Mouse (Mus musculus): ENCODE results near the gene Muc4. TPM values are rescaled to one million over a fixed set of nuclear protein-coding genes. Genes with fewer than 3 reads are reported as not detected.
A peak's percentile ranks its signal among the peaks of the same experiment; 100 is the strongest.

Muc4 gene
- total and polyA plus RNA-seq, 2 experiments from 2014 or later, result not detected

- H3K27me3 ChIP-seq (ENCODE audit: insufficient read depth, low read length), result no peaks in the 10 kb centered on the region
- H3K4me2 ChIP-seq (ENCODE audit: low read depth, low read length, poor library complexity, severe bottlenecking), result no peak overlapping the region
- no peaks in the 10 kb centered on the region for H3K4me1 ChIP-seq (ENCODE audit: insufficient read depth, low read length)
- H3K36me3 ChIP-seq (ENCODE audit: insufficient read depth, low read length), result no peaks in the 10 kb centered on the region
- peak; percentile 36 for TF ChIP-seq CTCF (IDR thresholded peaks at IDR 0.05)
- H3K4me3 ChIP-seq (ENCODE audit: low read depth, low read length), result no peak overlapping the region
- DNase-seq (ENCODE audit: low spot score) (no peak), ATAC-seq (ENCODE audit: low FRiP score) (no peak)
- no peaks in the 10 kb centered on the region for H3K9me3 ChIP-seq (ENCODE audit: low read length)
- 87% methylated on average over 22 of the region's 22 CpGs for WGBS
- no peak overlapping the region for H3K9ac ChIP-seq (replicated peaks; ENCODE audit: low read length, poor library complexity, severe bottlenecking)
- no peak overlapping the region for H3K27ac ChIP-seq (ENCODE audit: low read depth, low read length)
Measured at GRCm38 (mm10) chr16:32697665-32698446, 37.8 kb upstream of the Muc4 start.

DNA sequence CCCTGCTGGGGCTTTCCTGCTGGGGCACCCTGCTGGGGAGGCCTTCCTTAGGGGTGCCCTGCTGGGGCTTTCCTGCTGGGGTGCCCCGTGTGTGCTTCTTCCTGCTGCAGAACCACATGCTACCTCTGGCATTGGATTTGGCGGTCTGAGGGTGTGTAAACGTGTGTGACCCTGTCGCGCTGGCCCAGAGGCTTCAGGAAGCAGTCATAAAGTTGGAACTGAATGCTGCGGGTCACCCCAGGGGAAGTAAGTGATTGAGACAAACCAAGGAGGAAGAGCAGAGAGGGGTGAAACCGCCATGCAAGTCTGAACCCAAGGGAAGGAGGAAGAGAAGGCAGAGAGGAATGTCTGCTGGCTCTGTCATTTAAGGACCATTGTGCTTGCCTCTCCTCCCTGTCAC is 37.1 kb upstream of the Muc4 start:
- Histone ChIP-seq H3K4me2 (ENCODE audit: low read depth, low read length, poor library complexity, severe bottlenecking) (no peak overlapping the region), H3K9ac (replicated peaks; ENCODE audit: low read length, poor library complexity, severe bottlenecking) (no peak overlapping the region), H3K36me3 (ENCODE audit: insufficient read depth, low read length) (no peaks in the 10 kb centered on the region), H3K4me3 (ENCODE audit: low read depth, low read length) (no peak overlapping the region), H3K9me3 (ENCODE audit: low read length) (no peaks in the 10 kb centered on the region), H3K27me3 (ENCODE audit: insufficient read depth, low read length) (no peaks in the 10 kb centered on the region), H3K27ac (ENCODE audit: low read depth, low read length) (no peak overlapping the region), H3K4me1 (ENCODE audit: insufficient read depth, low read length) (no peaks in the 10 kb centered on the region)
- no peak for TF ChIP-seq CTCF (IDR thresholded peaks at IDR 0.05)
- ATAC-seq (ENCODE audit: low FRiP score) (no peak), DNase-seq (ENCODE audit: low spot score) (no peak)
- WGBS, result 36% methylated on average over 7 of the region's 7 CpGs

- Histone ChIP-seq H3K4me2 (ENCODE audit: low read depth, low read length, poor library complexity, severe bottlenecking) (no peak overlapping the region), H3K27me3 (ENCODE audit: insufficient read depth, low read length) (no peaks in the 10 kb centered on the region), H3K4me1 (ENCODE audit: insufficient read depth, low read length) (no peaks in the 10 kb centered on the region), H3K9me3 (ENCODE audit: low read length) (no peaks in the 10 kb centered on the region), H3K9ac (replicated peaks; ENCODE audit: low read length, poor library complexity, severe bottlenecking) (no peak overlapping the region), H3K4me3 (ENCODE audit: low read depth, low read length) (no peak overlapping the region), H3K27ac (ENCODE audit: low read depth, low read length) (no peak overlapping the region), H3K36me3 (ENCODE audit: insufficient read depth, low read length) (no peaks in the 10 kb centered on the region)
- 68% methylated on average over 9 of the region's 9 CpGs for WGBS
- DNase-seq (ENCODE audit: low spot score) (no peak), ATAC-seq (ENCODE audit: low FRiP score) (no peak)
- TF ChIP-seq CTCF (IDR thresholded peaks at IDR 0.05), result no peak
Measured at GRCm38 (mm10) chr16:32703312-32703912, 32.3 kb upstream of the Muc4 start.

- Histone ChIP-seq H3K4me1 (ENCODE audit: insufficient read depth, low read length) (no peaks in the 10 kb centered on the region), H3K4me2 (ENCODE audit: low read depth, low read length, poor library complexity, severe bottlenecking) (no peak overlapping the region), H3K4me3 (ENCODE audit: low read depth, low read length) (no peak overlapping the region), H3K9me3 (ENCODE audit: low read length) (no peaks in the 10 kb centered on the region), H3K27me3 (ENCODE audit: insufficient read depth, low read length) (no peaks in the 10 kb centered on the region), H3K9ac (replicated peaks; ENCODE audit: low read length, poor library complexity, severe bottlenecking) (no peak overlapping the region), H3K27ac (ENCODE audit: low read depth, low read length) (no peak overlapping the region), H3K36me3 (ENCODE audit: insufficient read depth, low read length) (no peaks in the 10 kb centered on the region)
- no peak for TF ChIP-seq CTCF (IDR thresholded peaks at IDR 0.05)
- DNase-seq (ENCODE audit: low spot score), result no peak
- WGBS, result 96% methylated on average over 3 of the region's 3 CpGs
- ATAC-seq (ENCODE audit: low FRiP score), result no peak
Measured at GRCm38 (mm10) chr16:32705606-32706005, 30.1 kb upstream of the Muc4 start.

DNA sequence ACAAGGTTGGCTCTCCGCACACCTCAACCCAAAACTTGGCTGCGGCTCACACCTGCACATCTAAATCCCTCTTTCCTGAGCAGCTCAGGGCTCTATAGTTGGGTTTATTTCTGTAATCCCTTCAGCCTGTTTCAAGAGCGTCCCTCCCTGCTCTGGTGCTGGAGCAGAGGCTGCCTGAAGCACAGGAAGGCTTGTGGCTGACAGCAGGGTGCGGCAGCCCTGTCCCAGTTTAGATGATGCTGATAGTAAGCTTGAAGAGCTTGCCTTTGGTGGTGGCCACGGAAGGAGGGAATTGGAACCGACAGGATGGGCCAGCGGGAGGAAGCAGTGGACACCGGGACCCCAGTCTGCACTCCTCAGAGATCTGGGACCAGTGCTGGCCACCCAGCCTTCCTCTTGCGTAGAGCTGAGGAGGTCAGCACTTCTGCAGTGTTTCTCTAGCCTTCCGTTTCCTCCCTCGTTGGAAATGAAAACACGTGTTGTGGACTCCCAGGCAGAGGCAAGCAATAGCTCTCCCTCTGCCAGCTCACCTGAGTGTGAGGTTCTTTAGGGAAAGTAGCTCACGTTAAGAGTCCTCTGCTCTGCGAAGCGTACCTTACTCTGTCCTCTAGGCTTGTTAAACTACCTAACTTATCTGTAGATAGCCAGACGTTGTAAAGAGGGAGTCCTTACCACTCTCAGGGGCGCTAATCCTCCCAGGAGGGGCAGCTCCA is 28.4 kb upstream of the Muc4 start:
- no peak for DNase-seq (ENCODE audit: low spot score)
- Histone ChIP-seq H3K9ac (replicated peaks; ENCODE audit: low read length, poor library complexity, severe bottlenecking) (no peak overlapping the region), H3K36me3 (ENCODE audit: insufficient read depth, low read length) (no peaks in the 10 kb centered on the region), H3K4me3 (ENCODE audit: low read depth, low read length) (no peak overlapping the region), H3K4me2 (ENCODE audit: low read depth, low read length, poor library complexity, severe bottlenecking) (no peak overlapping the region), H3K9me3 (ENCODE audit: low read length) (no peaks in the 10 kb centered on the region), H3K27ac (ENCODE audit: low read depth, low read length) (no peak overlapping the region), H3K4me1 (ENCODE audit: insufficient read depth, low read length) (no peaks in the 10 kb centered on the region), H3K27me3 (ENCODE audit: insufficient read depth, low read length) (no peaks in the 10 kb centered on the region)
- TF ChIP-seq CTCF (IDR thresholded peaks at IDR 0.05), result no peak
- WGBS, result 73% methylated on average over 17 of the region's 17 CpGs
- ATAC-seq (ENCODE audit: low FRiP score), result no peak
